Mouse (Mus musculus): ENCODE results near the gene Crispld2. TPM values are rescaled to one million over a fixed set of nuclear protein-coding genes. Genes with fewer than 3 reads are reported as not detected.

The Crispld2 gene
- 0.74 and 1.3 TPM in 2 replicates for polyA plus RNA-seq (2021; fragmentation: Nextera tagmentation)
- long read RNA-seq, experiment 1: 0 reads
- long read RNA-seq, experiment 2, full-length matches to known transcripts: 8 of 9 reads
- long read RNA-seq, experiment 2, partial matches to known transcripts: 0 of 9 reads
- long read RNA-seq, experiment 2, other reads (novel, unspliced or antisense): 1 of 9 reads

DNA sequence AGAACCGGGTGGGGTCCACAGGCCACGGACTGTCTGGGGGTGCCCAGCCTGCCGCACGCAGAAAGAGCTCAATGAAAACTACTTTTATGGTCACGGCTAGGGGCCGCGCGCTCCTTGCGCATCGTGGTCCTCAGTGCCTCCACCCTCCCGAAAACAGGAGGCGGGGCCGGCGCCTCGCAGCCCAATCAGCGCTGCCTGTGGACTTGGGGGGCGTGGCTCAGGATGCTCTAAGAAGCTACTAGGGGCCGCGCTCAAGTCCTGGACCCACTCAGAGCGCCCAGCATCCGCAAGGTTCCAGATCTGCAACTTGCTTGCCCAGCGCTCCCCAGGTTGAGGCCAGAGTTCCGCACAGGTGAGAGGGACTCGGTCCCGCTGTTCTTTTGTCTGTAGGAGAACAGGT is at the start of gene Crispld2:
Crispld2 (plus strand) TSS at position 190 of the 400 bp plus-strand sequence.

DNA sequence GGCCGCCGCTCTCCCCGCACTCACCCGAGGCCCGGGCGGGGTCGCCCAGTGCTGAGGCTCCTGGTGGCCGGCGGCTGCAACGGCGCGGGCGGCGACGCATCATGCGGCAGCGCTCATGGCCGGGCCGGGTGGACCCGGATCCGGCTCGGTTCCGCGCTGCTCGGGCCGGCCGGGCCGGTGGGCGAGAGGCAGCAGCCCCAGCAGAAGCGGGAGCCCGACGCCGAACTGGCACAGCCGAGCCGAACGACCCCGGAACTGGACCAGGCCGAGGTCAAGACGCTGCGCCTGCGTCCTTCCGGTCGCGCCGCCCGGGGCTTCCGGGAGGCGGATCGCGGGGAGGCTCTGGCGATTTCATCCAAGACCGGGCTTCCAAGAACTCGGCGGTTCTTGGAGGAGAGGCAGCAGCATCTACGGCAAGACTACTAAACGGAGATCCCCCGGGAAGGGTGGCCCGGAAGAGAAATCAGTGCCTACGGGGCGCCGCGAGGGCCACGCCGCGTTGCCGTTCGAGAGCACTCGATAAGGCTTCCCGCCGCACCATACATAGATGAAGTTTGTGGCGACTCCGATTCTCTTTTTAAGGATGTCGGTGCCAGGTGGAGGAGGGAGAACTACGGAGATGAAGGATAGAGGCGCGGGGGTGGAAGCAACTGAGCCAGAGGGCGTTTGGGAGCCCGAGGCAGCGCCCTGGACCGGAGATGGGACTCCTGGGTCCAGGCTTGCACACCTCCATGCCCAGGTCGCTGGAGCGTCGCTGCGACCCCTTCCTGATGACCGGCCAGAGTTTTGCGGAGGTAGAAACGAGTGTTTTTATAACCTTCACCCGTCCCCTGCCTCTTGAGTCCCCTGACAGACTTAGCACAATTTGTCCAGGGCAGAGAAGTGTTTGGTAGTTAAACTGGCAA is 109.1 kb downstream of the Crispld2 start, which contains the start of gene Zdhhc7:
Zdhhc7 (minus strand) TSS at position 415 of the 905 bp plus-strand sequence.

Other genes with a start within 250 kb of the Crispld2 start
- 5.9 and 7.4 TPM in 2 replicates for gene Tldc1, start 214.0 kb upstream of the Crispld2 start, polyA plus RNA-seq (2021; fragmentation: Nextera tagmentation)
- gene Cotl1, start 151.9 kb upstream of the Crispld2 start, polyA plus RNA-seq (2021; fragmentation: Nextera tagmentation): 41.9 and 50.8 TPM in 2 replicates
- 6.8 TPM in 2 replicates for gene Klhl36, start 130.2 kb upstream of the Crispld2 start, polyA plus RNA-seq (2021; fragmentation: Nextera tagmentation)
- gene Usp10, start 82.1 kb upstream of the Crispld2 start, polyA plus RNA-seq (2021; fragmentation: Nextera tagmentation): 64.5 and 68.1 TPM in 2 replicates
- gene Gm20388, start 81.6 kb upstream of the Crispld2 start, polyA plus RNA-seq (2021; fragmentation: Nextera tagmentation): 3.1 and 5.9 TPM in 2 replicates
- gene Zdhhc7, start 109.0 kb downstream of the Crispld2 start, polyA plus RNA-seq (2021; fragmentation: Nextera tagmentation): 20.9 and 22.1 TPM in 2 replicates
- 42.1 and 44.7 TPM in 2 replicates for gene 6430548M08Rik, start 121.7 kb downstream of the Crispld2 start, polyA plus RNA-seq (2021; fragmentation: Nextera tagmentation)
- 1.2 and 1.5 TPM in 2 replicates for gene Fam92b, start 185.0 kb downstream of the Crispld2 start, polyA plus RNA-seq (2021; fragmentation: Nextera tagmentation)
- 10.4 and 12.7 TPM in 2 replicates for gene Gse1, start 236.0 kb downstream of the Crispld2 start, polyA plus RNA-seq (2021; fragmentation: Nextera tagmentation)